Mouse (Mus musculus) intestine, postnatal 0 days (tissue): ENCODE results near the gene Slc16a2. TPM values are rescaled to one million over a fixed set of nuclear protein-coding genes. Genes with fewer than 3 reads are reported as not detected.

Experiments
- ATAC-seq: fragments of 200-750 bp; cut with Nextera tagmentation; 2 replicates; pipeline ENCODE4 v1.8.0; 2017; ENCODE audit warnings: mild to moderate bottlenecking, moderate TSS enrichment, moderate library complexity
- H3K27ac ChIP-seq: fragments of 300-500 bp; sonication (generic); 2 replicates; pipeline ENCODE4 v1.5.1; 2014; ENCODE audit warnings: mild to moderate bottlenecking, low read depth, low read length, moderate library complexity
- H3K27me3 ChIP-seq: fragments of 300-500 bp; sonication (generic); replicated peaks from 2 replicates; pipeline ENCODE4 v1.6.1; 2014; ENCODE audit warnings: low read length, mixed read lengths; ENCODE audit not compliant: control insufficient read depth, insufficient read depth
- H3K36me3 ChIP-seq: fragments of 300-500 bp; sonication (generic); 2 replicates; pipeline ENCODE4 v1.6.1; 2014; ENCODE audit warnings: mild to moderate bottlenecking, moderate library complexity; ENCODE audit not compliant: control insufficient read depth, insufficient read depth
- H3K4me1 ChIP-seq: fragments of 300-500 bp; sonication (generic); replicated peaks from 2 replicates; pipeline ENCODE4 v1.6.1; 2014; ENCODE audit warnings: antibody characterized with exemption, low read length, mixed read lengths; ENCODE audit not compliant: control insufficient read depth, insufficient read depth
- H3K4me2 ChIP-seq: fragments of 300-500 bp; sonication (generic); replicated peaks from 2 replicates; pipeline ENCODE4 v1.6.1; 2014; ENCODE audit warnings: low read depth, mild to moderate bottlenecking, moderate library complexity
- H3K4me3 ChIP-seq: fragments of 300-500 bp; sonication (generic); 2 replicates; pipeline ENCODE4 v1.5.1; 2014; ENCODE audit warnings: low read depth, low read length
- H3K9ac ChIP-seq: fragments of 300-500 bp; sonication (generic); 2 replicates; pipeline ENCODE4 v1.6.1; 2014; ENCODE audit warnings: mild to moderate bottlenecking, low read depth, low read length
- H3K9me3 ChIP-seq: fragments of 300-500 bp; sonication (generic); 2 replicates; pipeline ENCODE4 v1.6.1; 2016; ENCODE audit warnings: mixed run types; ENCODE audit not compliant: control insufficient read depth
- CTCF ChIP-seq: sonication (generic); IDR thresholded peaks from 2 replicates; pipeline ENCODE4 v1.5.1; 2016; ENCODE audit warnings: low read depth, mild to moderate bottlenecking, control low read depth, antibody characterized with exemption, moderate library complexity
- WGBS: fragments of 180-500 bp; shearing (Covaris S2); extraction: QIAGEN DNeasy Blood & Tissue Kit; methylation state at CpG from one replicate; pipeline ENCODE4 v1.1.7; 2014; 5-methylcytosine and 5-hydroxymethylcytosine counted together
- polyA plus RNA-seq: library from polyadenylated mRNA; unstranded; fragments of >200 nt; fragmentation: Nextera tagmentation; extraction: Ambion mirVana; gene quantifications from 2 replicates; pipeline ENCODE4 v1.2.1, GENCODE M21; 2015

Gene Slc16a2
- 4.8 and 5.9 TPM in 2 replicates for polyA plus RNA-seq

DNA sequence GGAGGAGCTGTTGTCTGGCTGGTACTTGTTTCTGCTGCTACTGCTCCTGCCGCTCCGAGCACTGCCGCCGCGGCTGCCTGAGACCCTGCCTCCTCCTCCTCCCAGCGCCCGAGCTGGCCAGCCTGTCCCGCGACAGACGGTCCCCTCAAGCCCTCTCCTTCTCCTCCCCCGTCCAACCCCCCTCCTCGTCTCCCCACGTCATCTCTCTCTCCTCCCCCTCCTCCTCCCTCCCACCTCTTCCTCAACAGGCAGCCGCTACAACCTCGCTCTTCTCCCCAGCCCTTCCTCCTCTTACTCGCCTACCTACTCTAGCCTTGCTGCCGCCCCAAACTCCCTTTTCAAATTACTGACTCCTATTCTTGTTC lies at the start of gene Slc16a2:
Gene Slc16a2, minus strand, starts transcription at position 152 of the 365 bp plus-strand sequence.
- Histone ChIP-seq H3K4me2 (peak within 1 kb of the TSS; percentile 79), H3K9me3 (no peaks in the 10 kb centered on the region), H3K4me1 (no peaks in the 10 kb centered on the region), H3K27me3 (no peaks in the 10 kb centered on the region), H3K36me3 (no peaks in the 10 kb centered on the region), H3K9ac (no peak within 1 kb of the TSS; the same call in 1 of the 2 replicates), H3K27ac (peak within 1 kb of the TSS; percentile 46; the same call in 1 of the 2 replicates), H3K4me3 (peak within 1 kb of the TSS; percentile 50)
- TF ChIP-seq CTCF = no peak
- peak; percentile 56 for ATAC-seq
- 9% methylated on average over 17 of the region's 17 CpGs for WGBS

DNA sequence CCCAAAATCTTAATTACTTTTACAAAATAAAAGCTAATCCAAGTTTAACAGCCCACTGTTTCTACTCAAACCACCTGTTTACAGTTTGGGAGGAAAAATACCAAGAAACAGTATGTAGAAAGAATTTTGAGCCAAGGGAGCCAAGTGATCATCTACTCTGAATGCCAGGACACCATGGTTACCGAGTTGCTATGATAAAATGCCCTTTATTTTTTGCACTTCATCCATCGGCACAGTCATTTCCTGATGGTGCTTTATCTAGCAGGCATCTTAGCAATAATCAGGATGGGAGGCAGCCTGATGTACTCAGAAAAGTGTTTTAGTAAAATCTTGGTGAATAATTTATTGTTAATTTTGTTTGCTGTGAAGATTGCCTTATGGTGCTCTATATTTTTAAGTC lies 41.7 kb upstream of the Slc16a2 start:
- no peaks in the 10 kb centered on the region for H3K9me3 ChIP-seq
- no peak overlapping the region for H3K9ac ChIP-seq
- no peaks in the 10 kb centered on the region for H3K36me3 ChIP-seq
- no peak overlapping the region for H3K4me3 ChIP-seq
- H3K4me2 ChIP-seq = no peak overlapping the region
- no peak for TF ChIP-seq CTCF
- ATAC-seq = no peak
- 54% methylated on average over 2 of the region's 2 CpGs for WGBS
- no peak overlapping the region for H3K27ac ChIP-seq
- no peaks in the 10 kb centered on the region for H3K4me1 ChIP-seq
- no peaks in the 10 kb centered on the region for H3K27me3 ChIP-seq

DNA sequence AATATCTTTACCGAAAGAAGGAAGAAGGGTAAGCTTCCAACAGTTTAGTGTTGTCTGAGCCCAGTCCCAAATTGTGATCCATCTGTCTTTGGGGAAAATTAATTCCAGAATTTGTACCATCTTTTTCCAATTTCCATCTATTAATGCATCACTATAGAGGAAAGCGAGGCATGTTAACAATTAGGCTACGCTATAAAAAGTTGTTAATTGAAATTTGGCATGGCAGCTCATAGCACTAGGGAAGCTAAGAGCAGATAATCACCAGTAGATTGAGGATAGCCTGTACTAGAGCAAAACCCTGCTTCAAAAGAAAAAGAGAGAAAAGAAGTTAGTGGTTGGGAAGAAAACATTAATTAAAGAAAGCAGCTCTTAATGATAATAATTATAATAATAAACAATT lies 41.1 kb upstream of the Slc16a2 start:
- Histone ChIP-seq H3K36me3 (no peaks in the 10 kb centered on the region), H3K27ac (no peak overlapping the region), H3K4me1 (no peaks in the 10 kb centered on the region), H3K4me3 (no peak overlapping the region), H3K27me3 (no peaks in the 10 kb centered on the region), H3K4me2 (no peak overlapping the region), H3K9me3 (no peaks in the 10 kb centered on the region), H3K9ac (no peak overlapping the region)
- no peak for ATAC-seq
- no peak for TF ChIP-seq CTCF
- WGBS = 94% methylated on average over 3 of the region's 3 CpGs

DNA sequence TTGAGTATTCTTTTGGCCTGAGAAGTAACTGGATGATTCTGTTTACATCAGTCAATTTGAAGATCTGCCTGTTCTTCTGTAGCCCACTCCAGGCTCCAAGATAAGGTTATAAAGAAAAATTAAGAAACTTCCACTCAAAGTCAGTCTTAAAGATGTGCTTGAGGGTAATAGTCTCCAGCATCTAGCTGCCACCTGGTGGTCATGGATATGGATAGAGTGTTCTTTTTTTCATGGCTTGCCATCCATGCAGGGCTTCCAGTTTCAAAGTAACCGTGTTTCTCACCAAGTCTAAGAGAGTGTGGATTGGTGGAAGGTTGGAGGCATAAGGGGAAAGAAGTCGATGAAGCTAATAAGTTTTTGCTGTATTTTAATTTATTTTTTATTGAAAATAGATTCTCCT lies 23.5 kb upstream of the Slc16a2 start:
- Histone ChIP-seq H3K4me1 (no peaks in the 10 kb centered on the region), H3K9me3 (no peaks in the 10 kb centered on the region), H3K9ac (no peak overlapping the region), H3K4me2 (no peak overlapping the region), H3K27me3 (no peaks in the 10 kb centered on the region; the same call in 1 of the 2 replicates), H3K27ac (no peak overlapping the region), H3K36me3 (no peaks in the 10 kb centered on the region), H3K4me3 (no peak overlapping the region)
- TF ChIP-seq CTCF = peak; percentile 62
- 45% methylated on average over 2 of the region's 2 CpGs for WGBS
- no peak for ATAC-seq

DNA sequence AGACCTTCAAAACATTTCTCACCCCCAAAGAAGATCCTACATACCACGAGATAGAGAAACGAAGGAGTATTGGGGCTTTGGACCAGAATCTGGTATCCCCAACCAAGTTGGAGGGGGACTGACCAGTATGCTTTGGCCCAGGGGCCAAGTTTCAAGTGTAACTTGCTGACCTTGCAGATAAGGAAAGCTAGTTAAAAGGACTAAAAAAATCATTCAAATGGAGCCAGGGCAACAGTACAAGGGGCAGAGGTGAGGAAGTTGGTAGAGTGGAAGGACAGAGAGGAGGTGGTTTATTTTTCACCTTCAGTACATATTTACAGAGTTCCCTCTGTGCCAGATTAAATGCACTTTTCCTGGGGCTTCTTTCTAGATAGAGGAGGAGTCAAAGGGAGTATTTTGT lies 7.1 kb upstream of the Slc16a2 start:
- no peaks in the 10 kb centered on the region for H3K27me3 ChIP-seq
- no peak for ATAC-seq

DNA sequence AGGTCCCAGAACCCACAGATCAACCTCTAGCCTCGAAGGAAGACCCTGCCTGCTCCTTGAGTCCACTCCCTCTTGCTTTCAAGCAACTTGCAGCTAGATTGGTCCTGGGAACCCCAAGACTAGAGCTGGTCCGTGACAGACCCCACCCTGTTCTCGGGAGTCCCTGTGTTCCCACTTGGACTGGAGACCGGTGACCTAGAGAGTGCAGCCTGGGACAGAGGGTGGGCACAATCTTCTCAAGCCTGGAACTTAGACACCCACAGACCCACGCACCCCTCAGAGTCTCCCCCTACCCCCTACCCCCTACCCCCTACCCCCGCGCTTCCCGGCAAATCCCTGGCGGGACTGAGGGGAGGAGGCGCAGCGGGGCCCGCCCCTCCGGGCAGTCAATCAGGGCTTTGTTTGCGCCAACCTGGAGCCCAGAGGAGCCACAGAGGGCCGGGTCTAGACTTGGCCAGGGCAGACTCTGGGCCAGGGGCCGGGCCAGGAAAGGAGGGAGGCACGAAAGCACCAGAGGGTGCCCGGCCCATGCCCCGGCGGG lies 558 bp upstream of the Slc16a2 start:
- 24% methylated on average over 19 of the region's 20 CpGs for WGBS
- Histone ChIP-seq H3K9me3 (no peaks in the 10 kb centered on the region), H3K27ac (peak overlapping the region; percentile 46; the same call in 1 of the 2 replicates), H3K27me3 (no peaks in the 10 kb centered on the region), H3K4me3 (peak overlapping the region; percentile 50), H3K4me2 (peak overlapping the region; percentile 79), H3K9ac (no peak overlapping the region), H3K36me3 (no peaks in the 10 kb centered on the region), H3K4me1 (no peaks in the 10 kb centered on the region)
- ATAC-seq = 0 out of 2 replicates have a peak, but pooled peaks have one; percentile 10
- no peak for TF ChIP-seq CTCF

More for the DNA sequence above, 7.1 kb upstream of the Slc16a2 start:
- Histone ChIP-seq H3K9me3 (0 out of 2 replicates have a peak, but pooled peaks cover 3% of the 10 kb centered on the region), H3K36me3 (no peaks in the 10 kb centered on the region), H3K4me2 (no peak overlapping the region), H3K27ac (no peak overlapping the region), H3K4me1 (no peaks in the 10 kb centered on the region), H3K9ac (no peak overlapping the region), H3K4me3 (no peak overlapping the region)
- TF ChIP-seq CTCF = no peak
- 81% methylated on average over 2 of the region's 2 CpGs for WGBS
